Mouse (Mus musculus) monocyte, adult 5-6 weeks (primary cell): Measurements from ENCODE around the gene Auts2. TPM values are rescaled to one million over a fixed set of nuclear protein-coding genes. Genes with fewer than 3 reads are reported as not detected.

Experiments used
- ATAC-seq: fragments of 153-309, 156-312 bp; replicated peaks from 2 replicates; pipeline ENCODE4 v1.8.0; 2017; ENCODE audit warnings: mild to moderate bottlenecking; ENCODE audit not compliant: low TSS enrichment, insufficient number of reproducible peaks, severe bottlenecking, poor library complexity, low FRiP score
- total RNA-seq: library from RNA; stranded (forward); fragments of 200-1000, 200-491, 200-594 nt; gene quantifications from 3 replicates; pipeline ENCODE4 v1.2.3, GENCODE M21; 2017

Gene Auts2
- total RNA-seq, 1 experiment from 2014 or later: not detected

DNA sequence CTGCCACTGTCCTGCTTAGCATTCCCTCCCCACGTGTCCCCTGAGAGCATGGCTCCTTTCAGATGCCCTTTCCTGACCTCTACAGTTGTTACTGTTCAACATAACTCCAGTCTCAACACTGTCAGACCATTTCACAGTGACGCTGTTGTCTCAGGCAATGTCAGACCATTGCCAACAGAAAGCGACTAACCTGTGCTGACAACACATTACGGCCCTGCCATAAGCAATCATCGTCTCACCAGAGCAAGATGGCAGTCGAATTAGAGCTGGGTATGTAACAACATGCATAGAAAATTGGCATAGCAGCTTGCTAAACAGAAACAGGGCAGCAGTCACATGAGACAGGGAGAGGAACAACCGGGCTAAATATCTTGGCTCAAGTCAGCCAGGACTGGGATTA is 614.4 kb downstream of the Auts2 start:
- ATAC-seq: no peak

DNA sequence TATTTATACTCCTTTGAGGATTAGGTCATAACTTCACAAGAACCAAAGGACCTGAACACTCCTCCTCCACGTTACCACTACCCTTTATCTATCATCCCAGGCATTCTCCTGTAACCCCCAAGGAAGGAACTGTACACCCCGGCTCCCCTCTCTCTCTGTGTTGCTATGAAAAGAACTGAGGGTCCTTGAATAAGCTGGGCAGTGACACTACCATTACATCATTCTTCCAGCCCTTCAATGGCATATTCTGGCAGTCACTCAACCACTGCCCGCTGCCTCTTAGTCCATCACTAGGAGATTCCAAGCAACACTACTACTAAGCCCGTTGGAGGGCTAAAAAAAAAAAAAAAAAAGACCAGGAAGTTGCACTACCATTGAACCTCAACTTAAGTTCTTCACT is 620.4 kb downstream of the Auts2 start:
- ATAC-seq: no peak

DNA sequence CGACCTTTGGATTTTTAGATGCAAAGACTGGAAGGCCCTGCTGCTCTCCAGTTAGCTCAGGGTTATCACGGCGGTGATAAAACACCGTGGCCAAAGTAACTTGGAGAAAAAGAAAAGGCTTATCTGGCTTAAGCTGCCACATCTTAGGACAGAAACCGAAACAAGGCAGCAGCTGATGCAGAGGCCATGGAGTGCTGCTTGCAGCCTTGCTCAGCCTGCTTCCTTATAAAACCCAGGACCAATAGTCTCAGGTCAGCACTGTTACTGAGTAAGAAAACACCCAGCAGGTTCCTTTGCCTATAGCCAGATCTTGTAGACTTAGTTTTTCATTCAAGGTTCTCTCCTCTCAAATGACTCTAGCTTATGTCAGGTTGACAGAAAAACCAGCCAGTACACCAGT is 621.0 kb downstream of the Auts2 start:
- ATAC-seq: no peak

DNA sequence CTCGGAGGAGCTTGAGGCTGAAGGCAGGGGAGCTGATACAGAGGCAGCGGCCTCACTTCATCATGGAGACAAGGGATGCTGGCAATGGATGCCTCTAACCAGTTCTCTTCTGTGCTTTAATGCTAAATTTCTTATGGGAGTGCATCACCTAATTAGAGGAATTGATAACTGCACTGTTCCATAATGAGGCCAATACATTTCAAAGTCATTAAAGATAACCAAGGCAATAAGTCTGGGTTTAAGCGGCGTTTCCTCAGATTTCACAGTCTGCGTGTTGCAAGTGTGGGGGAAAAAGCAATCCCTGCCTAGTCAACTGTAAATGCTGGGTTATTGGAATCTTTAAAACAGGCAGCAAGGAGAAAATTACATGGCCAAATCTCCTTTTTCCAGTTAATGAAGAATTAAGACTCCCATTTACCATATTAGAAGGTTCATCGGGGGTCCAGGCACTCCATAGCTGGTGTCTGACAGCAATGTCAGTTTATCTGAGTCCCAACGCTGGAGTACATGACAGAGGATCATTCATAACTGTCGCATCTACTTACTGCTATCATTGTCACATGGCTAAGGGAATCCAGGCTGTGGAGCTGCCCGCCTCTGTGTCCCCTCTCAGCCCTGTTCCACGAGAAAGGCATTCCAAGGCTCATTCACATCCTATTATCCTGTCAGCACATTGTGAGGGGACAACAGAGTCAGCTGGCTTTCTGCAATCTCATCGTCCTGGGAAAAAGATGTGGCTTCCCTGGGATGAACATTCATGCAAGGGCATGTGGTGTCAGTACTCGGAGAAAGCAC is 623.0 kb downstream of the Auts2 start:
- no peak for ATAC-seq

DNA sequence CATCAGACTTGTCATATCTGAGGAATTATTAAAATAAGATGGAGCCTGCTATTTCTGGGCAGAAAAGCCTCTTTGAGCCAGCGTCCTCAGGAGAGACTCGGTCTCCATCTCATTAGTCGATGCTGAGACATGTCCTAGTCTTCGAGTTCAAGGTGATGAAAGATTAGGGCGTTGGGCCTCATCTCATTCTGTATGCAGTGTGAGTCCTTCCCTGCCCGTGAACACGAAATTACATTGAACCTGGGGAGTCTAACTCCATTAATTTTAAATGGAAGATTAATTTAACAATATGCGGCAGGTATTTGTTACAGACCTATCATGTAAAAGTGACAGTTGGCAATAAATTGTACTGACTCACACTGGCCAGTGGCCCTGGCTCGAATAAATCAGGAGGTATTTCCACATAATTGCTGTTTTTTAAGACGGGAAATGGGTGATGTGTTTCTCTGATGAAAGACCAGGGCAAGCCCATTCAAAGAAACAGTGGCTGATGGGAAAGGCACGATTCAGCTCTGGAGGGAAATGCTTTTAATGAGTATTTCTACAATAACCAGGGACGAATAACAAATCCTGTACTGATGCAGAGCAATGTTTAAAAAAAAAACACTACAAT is 626.2 kb downstream of the Auts2 start:
- ATAC-seq: no peak

DNA sequence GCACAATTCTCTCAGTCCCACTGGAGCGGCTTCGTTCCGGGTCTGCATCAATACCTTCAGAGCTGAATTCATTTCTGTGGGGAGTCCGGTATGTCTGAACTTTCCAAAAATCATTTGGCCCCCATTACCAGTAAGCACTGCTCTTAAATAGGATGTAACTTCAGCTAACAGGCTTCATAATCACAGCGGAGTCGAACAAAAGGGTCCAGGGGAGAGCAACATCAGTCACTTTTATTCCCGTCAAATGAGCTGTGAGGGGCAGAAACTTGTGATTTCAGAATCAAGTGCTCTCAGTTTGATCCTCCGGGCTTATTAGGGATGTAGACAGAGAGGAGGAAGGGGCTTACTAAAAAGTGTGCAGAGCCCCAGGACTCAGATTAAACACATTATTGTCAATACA is 629.6 kb downstream of the Auts2 start:
- no peak for ATAC-seq

DNA sequence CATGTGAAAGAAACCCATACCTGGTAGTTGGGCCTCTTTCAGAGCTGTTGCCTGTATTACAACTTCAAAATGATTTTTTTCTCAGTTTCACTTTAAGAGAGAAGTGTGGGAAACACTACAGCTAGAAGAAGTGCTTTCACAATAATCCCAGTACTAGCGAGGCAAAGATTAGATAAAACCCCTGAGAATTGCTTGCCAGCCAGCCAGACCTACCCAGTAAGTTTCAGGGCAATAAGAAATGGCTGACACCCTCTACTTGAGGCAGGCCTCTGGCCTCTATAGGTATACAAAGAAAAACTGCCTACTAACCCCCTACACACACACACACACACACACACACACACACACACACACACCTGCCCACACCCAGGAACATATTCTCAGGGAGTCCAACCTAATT is 630.2 kb downstream of the Auts2 start:
- ATAC-seq: no peak

DNA sequence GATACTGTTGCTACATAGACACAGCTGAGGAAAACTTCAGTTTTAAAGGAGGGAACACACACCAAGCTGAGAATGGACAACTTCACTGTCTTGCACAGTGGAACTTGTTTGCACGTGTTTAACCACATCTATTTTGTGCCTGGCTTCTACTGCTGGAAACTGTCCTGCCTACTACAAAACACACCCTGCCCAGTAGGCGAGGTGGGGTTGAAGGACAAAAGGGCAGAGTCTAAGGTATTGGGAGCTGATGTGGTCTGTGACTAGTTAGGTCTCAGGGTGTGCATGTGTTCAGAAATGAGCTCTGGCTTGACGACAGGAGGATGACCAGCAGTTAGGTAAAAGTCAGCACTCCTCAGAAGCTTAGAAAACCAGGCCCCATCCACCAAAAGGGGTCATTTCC is 636.8 kb downstream of the Auts2 start:
- ATAC-seq: no peak

DNA sequence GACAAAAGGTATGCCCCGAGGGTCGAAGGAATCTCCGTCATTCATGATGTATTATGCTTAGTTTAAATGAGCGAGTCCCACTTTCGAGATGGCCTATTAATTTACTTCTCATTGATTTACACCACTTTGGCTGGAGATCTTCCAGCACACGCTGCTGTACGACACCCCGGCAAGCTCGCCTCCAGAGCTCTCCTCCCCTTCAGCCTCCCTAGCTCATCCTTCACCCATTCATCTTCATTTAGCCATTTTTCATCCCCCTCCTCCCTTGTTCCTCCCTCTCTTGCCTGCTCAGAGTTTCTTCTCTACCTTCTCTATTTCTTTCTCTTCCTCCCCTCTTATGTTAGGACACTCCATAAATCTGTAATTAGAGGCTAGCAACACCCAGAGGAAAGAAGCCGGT is 638.7 kb downstream of the Auts2 start:
- no peak for ATAC-seq

DNA sequence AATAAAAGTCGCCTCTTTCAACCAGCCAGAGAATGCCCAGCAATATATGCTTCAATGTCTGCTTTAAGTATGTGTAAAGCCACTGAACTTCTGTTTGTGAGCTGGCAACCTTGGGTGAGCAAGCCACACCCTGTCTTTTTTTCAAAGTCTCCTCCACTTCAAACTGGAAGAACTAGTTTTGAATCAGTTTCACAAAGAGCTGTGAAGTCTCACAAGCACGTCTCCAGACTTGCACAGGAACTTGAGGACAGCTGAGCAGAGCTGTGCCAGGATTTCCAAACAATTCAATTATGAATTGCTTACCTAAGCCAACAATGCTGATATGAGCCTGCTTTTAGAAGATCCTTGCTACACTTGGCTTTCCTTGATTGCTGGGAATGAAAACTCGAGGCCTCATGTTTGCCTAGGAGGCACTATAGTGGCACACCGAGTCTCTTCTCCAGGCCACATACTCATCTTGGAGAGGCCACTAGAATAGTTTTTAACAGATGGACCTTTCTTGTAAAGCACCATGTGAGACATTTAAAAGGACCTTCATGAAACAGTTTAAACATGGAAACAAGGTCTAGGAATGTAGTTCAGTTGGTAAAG is 645.0 kb downstream of the Auts2 start:
- ATAC-seq: no peak

DNA sequence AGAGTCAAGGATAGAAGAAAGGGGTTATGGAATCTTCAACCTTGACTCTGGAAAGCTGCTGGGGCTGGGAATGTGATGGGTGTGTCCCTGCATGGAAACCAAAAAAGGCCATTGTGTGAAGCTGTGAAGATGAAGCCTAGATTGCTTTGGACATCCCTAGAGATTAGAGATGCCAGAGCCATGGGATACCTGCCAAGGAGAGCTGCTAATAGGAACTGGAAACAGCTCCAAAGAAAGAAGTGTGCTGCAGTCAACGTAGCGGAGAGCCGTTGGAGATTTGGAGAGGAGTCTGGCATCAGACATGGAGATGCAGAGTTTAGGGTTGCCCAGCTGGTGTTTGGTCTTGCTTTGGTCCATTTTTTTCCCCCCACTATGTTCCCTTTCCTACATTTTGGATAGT is 656.5 kb downstream of the Auts2 start:
- ATAC-seq: no peak

DNA sequence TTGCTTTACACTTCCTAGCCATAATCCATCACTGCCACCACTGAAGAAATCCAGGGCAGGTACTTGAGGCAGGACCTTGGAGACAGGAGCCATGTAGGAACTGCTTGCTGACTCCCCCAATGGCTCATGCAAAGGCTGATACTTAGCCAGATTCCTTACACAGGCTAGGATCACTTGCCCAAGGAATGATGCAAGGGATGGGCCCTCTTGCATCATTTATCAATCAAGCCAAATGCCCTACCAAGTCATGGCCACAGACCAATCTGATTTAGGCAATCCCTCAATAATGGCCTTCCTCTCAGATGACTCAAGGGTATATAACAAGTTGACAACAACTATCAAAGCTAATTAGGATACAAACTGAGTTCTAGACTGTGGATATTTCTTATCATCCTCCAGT is 666.6 kb downstream of the Auts2 start:
- no peak for ATAC-seq

DNA sequence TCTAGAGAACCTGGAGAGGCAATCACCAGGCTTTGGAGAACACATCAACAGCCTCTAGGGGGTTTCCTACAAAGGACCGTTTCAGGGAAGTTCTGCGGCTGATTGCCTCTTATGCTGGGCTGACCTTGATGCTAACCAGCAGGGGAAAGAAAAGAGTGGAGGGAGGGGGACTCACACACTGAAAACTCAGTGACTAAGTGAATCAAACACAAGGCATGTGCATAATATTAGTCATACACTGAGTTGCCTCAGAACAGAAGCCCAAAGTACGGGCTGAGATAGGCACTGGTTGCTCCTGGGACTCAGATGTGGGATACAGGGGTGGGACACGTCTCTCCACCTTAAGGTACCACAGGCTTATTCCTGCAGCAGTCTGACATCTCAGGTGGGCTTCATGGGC is 667.2 kb downstream of the Auts2 start:
- ATAC-seq: no peak

DNA sequence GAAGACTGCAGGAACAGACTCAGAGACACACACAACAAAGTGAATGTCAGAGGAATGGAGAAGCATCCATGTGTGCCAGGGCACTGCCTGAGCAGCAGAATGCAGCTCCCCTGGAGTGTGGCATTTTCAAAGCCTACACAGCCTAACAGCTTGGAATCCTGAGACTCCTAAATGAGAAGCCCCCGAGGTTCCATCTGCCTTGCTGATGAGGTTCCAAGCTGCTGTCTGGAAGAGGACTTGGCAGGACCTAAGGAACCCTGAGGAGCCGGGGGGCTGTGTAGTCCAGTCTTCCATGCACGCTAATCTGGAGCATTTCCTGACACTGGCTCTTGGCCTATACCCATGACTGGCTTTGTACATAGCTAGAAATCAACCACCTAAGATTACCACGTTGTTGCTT is 670.0 kb downstream of the Auts2 start:
- ATAC-seq: no peak

DNA sequence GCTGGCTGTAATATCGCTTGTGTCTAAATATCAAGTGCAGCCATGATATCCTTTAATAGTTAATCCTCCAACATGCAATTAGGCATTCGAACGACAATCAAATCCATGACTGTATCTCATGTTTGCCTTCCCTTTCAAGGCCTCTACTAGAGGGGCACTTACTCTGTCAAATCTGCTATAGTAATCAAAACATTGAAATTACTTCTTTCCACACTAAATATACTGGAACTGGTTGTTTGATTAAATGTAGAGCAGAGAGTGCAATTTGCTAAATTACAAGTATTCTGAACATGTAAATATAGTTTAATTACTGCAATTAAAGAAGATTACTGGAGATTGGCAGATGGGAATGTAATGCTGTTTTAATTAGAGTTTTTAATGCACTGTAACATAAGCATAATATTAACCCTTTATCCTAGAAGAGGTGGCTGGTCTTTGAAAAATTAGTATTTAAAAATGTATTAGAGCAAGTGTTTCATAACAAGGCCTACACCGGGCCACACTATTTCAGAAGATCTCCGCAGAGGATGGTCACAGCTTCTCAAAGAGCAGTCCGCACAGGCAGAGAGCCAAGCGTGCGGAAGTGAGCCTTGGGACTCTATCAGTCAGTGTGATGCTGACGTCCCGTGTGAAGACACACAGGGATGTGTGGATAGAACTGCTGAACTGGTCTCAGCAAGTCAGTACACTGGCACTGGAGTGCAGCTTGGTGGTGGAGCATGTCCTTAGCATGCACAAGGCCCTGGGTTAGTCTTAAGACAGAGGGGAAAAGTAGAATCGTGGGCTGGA is 673.2 kb downstream of the Auts2 start:
- no peak for ATAC-seq

DNA sequence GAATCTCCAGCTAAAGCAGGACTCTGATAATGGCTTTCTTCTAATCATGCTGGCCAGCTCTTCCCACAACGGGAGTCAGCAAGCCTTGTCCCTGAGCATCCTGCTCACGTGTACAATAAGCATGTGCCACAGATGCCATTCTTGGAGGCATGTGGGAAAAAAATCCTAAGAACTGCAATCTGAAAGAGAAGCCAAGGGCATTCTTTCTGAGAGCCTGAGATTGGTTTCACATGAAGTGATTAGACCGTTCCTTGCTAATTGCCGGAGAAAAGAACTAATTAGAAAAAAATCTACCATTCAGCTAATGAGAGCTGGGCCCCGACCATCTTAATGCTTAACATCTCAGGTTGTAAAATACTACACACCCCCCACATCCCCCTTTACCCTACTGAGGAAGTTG is 677.9 kb downstream of the Auts2 start:
- no peak for ATAC-seq

DNA sequence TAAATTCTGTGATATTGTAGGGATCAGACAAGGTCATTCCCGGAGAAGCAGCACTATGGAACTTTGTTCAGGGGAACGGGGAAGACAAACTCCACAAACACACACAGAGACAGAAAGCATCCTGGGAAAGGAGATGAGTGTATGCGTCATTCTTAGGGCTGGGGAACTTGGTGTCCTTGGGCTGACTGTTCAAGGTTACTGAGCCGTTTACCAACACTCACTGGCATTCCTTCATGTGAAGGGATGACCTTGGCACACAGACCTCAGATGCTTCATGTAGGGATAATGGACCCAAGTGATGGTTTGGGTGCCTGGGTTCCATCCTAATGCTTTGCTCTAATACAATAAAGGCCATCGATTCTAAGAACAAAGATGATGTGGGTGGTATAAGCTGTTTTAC is 685.2 kb downstream of the Auts2 start:
- no peak for ATAC-seq

DNA sequence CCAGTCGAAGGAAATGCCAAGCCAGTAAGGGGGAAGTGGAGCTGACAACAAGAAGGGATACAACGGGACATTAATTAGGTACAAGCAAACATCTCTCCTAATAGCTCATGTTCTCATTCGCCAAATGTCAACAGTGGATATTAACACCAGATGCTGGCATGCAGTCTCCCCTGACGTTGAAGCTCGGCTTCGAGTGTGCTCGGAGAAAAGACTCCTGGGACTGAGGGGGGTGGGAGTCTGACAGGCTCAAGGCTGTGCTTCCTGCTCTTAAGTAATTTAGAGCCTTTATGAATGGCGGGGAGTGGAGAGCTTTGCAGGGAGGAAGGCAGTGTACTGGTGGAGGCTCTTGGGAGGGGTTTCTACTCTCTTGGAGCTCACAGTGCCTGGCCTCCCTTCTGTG is 687.8 kb downstream of the Auts2 start:
- no peak for ATAC-seq

DNA sequence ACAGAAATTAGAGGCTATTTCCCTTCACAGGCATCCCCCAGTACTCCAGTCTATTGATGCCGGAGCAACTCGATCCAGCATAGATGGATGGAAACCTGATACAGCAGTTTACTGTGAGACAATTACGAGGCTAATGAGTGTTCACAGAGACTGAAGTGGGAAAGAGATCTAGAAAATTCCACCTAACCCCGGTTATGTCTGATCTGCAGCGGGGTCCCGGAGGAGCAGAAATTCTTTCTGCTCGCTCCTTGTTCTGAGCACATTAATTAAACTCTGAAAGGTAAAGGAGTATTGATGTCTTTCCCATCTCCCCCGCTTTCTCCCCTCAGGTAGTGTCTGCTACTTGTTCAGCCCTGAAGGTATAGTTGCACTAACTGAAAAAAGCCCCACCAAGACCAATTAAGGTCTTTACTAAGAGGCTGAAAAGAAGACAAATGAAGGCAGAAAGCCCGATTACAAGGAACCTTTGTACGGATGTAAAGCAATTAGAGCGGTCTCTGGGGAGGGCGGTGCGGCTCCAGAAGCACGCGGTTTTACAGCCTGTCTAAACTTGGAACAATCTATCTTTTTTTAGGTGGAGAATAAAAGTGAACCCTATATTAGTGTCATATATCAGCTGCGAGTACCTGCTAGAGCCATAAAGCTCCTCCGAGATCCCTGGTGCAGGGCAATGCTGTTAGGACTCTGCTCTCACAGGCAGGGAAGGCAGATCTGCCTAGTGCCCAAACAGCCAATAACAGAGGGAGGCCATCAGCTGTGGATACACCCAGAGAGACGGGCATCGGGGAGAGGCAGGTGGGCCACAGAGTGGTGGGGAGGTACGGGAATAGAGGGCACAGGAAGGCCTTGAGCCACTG is 691.3 kb downstream of the Auts2 start:
- no peak for ATAC-seq
